Mouse (Mus musculus) cerebellum, postnatal 14 days (tissue): ENCODE data around the gene Spdye4b.
A peak's percentile ranks its signal among the peaks of the same experiment; 100 is the strongest.
"Not testable (repeated sequence)": the region's sequence is repeated elsewhere in the genome, so short reads cannot be mapped to it uniquely, and the experiment has no call there.

Source experiments
- DNase-seq, 2 experiments: peaks; one replicate each; pipeline ENCODE4 v3.0.0; 2021; ENCODE audit warnings: mixed read lengths in 2 of 2

Spdye4b gene

DNA sequence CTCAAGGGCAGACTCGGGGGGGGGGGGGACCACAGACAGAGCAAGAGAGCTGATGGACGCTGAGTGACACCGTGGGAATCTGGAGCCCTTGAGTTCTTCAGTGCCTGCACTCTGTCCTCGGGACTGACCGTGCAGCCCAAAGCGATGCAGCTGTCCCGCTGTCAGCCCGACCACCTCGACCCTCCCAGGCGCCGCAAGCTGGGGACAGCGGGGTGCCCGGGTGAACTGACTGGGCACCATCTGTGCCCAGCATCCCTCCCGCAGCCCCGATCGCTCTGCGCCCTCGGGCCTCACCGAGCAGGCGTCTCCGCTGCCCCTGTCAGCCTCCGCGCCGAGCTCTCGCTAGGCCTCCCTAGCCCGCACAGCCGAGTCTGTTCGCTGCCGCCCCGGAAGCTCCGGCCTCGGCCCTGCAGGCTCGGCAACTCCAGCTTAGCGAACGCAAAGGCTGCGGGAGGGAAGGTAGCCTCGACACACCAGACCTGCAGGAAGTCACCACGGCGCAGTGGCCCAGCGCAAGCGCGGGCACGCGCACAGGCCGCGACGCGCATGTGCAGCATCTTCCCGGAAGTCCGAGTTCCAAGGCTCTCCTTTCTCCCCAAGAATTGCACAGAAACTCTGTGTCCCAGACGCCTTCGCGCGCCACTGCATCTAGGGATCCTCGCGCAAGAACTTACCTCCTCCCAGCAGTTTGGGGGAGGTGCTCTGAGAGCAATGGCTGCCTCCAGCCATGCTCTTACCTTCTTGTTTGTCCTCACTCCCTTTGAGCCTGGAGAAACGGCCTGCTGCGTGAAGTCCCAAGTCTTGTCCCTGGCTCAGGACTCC is at the start of gene Spdye4b, which contains the start of gene Rbak:
Gene Spdye4b (plus strand): TSS at position 763 of the 822 bp plus-strand sequence.
Gene Rbak (minus strand): TSS at position 521 of the 822 bp plus-strand sequence.
- peak; percentile 92 to 94 for DNase-seq

DNA sequence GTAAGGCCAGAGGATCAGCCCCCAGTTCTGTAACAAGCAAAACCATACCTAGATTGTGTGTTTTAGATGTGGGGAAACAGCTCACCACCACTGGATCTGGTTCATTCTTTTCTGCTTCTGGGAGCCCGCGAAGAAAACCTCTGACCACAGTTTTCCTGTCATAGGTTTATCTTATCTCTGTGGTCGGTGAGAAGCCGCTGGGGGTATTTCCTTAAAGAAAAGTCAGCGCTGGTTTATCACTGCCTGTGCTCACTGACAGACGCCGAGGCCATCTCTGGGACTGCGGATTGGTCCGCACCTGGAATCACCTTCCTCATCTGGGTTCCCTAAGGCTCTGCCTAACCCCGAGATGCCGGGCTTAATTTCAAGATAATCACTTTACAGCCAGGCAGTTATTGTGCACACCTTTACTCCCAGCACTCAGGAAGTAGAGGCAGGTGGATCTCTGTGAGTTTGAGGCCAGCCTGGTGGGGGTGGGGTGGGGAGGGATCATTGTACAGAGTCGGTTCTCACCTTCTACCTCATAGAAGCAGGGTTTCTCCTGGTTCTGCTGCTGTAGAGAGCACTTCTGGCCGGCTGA is 47.8 kb upstream of the Spdye4b start:
- DNase-seq = no peak

DNA sequence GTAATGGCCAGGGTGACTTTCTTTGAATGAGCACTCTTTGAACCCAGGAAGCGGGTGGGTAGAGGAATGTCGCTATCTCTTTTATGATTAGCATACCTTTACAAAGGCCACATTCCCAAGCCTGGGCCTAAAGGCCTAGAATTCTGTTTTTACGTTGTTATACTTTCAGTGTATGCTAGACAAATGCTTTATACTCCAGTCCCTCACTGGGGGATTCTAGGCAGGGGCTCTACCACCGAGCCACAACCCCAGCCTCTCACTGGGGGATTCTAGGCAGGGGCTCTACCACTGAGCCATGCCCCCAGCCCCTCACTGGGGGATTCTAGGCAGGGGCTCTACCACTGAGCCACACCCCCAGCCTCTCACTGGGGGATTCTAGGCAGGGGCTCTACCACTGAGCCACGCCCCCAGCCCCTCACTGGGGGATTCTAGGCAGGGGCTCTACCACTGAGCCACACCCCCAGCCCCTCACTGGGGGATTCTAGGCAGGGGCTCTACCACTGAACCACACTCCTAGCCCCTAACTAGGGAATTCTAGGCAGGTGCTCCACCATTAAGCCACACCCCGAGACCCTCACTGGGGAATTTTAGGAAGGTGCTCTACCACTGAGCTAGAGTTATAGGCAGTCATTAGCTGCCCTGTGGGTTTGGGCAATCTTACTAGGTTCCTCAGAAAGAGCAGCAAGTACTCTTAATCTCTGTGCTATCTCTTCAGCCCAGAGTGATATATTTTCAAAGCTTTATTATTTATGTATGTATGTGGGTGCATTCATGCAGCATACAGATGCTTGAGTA is 46.4 kb upstream of the Spdye4b start:
- DNase-seq = not testable (repeated sequence)

- DNase-seq = no peak
These were observed 45.8 kb upstream of the Spdye4b start for GRCm38 (mm10) chr5:143135042-143135441.

GRCm38 (mm10) chr5:143137580-143137979 is 43.2 kb upstream of the Spdye4b start:
- no peak for DNase-seq

- DNase-seq = no peak
These were observed 33.3 kb upstream of the Spdye4b start, which contains the start of gene Olfr718-ps1 for GRCm38 (mm10) chr5:143147481-143147880. Gene Olfr718-ps1, minus strand, starts transcription at chr5:143147581.

- no peak for DNase-seq
These were observed 32.2 kb upstream of the Spdye4b start for GRCm38 (mm10) chr5:143148661-143149060.

DNA sequence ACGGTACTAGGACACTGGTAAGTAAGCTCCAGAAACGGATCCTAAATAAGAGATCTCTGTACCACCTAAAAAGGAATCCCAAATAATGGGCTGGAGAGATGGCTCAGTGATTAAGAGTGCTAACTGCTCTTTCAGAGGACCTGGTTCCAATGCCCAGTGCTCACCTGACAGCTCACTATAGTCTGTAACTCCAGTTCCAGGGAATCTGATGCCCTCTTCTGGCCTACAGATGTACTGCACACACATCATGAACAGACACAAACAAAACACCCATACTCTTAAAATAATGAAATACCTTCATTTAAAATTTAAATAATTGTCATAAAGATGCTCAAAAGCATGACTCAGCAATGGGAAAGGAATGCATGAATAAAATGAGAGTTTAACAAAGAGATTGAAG is 31.3 kb upstream of the Spdye4b start:
- DNase-seq = no peak

DNA sequence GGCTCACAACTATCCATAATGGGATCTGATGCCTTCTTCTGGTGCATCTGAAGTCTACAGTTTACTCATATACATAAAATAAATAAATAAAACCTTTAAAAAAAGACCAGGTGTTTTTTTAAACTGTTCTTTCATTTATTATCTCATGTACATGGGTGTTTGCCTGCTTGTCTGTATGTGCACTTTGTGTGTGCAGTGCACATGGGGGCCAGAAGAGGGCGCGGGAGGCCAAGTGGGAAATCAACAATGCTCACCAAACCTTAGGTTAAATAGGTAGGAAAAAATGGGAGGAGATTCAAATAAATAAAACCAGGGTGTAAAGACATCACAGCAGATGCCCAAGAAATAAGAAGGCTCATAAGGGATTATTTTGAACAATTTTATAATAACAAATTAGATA is 30.8 kb upstream of the Spdye4b start:
- no peak for DNase-seq

- DNase-seq = no peak
These were observed 27.1 kb upstream of the Spdye4b start for GRCm38 (mm10) chr5:143153756-143154155.

GRCm38 (mm10) chr5:143155534-143155933 is 25.3 kb upstream of the Spdye4b start:
- no peak for DNase-seq

DNA sequence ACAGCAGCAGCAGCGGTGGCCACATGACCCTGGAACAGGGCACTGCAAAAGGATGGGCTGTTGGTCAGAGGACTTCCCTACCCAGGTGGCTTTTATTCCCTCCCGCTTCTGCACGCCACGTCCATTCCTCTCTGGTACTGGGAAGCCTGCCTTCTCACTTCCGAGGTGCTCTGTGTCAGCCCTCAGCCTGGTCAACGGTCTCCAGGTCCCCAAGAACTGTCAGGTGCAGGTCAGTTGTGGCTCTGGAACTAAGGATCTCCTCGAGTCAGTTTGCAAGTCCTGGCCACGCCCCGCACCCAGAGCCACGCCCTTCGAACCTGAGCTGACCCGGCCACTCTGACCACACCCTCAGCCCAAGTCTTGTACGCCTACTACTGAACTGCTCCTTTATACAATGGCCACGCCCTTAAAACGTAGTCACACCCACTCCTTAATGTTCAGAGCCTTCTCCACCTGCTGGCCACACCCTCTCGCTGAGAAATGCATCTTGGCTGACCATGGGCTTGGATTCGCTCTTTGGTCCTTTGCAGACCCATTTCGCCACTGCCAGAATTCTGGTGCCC is 15.2 kb upstream of the Spdye4b start:
- no peak for DNase-seq

- DNase-seq = no peak
These were observed 4.8 kb upstream of the Spdye4b start for GRCm38 (mm10) chr5:143175970-143176369.

DNA sequence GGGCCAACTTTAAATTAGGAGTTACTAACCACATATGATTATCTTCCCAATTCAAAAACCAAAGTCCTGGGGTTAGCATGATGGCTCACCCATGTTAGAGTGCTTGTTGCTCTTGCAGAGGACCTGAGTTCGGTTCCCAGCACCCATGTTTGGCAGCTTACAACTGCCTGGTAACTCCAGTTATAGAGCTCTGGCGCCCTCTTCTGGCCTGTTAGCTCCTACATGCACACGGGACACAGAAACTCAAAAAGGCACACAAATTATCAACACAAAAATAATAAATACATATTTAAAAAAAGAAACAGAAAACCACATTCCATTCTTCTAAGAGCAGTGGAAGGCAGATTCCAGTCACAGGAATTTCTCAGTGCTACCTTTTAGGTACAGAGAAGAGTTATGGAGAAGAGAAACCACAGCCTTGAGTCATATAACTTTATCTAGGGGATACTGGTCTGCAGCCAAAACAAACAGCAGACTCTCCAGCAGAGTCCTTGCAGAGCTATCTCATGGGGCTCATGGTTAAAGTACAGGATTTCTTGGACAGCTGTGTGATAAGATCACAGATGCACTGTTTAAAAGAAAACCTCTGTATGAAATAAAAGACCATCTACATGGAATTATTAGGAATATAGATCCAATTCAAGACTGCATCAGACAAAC is 3.1 kb upstream of the Spdye4b start:
- peak in 1 of 2 experiments; percentile 55 for DNase-seq

- peak; percentile 34 to 51 for DNase-seq
These were observed 1.6 kb upstream of the Spdye4b start for GRCm38 (mm10) chr5:143179179-143179578.

DNA sequence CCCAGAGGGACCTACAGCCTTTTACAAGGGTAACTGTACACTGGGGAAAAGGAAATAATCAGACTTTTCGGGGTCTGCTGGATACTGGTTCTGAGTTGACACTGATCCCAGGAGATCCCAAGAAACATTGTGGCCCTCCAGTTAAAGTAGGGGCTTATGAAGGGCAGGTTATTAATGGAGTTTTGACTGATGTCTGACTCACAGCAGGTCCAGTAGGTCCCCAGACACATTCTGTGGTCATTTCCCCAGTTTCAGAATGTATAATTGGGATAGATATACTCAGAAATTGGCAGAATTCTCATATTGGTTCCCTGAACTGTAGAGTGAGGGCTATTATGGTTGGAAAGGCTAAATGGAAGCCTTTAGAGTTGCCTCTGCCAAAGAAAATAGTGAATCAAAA is 7.2 kb downstream of the Spdye4b start:
- DNase-seq = not testable (repeated sequence)

GRCm38 (mm10) chr5:143192806-143193205 is 12.0 kb downstream of the Spdye4b start:
- no peak for DNase-seq

GRCm38 (mm10) chr5:143194747-143195146 is 13.9 kb downstream of the Spdye4b start:
- not testable (repeated sequence) for DNase-seq

- no peak for DNase-seq
These were observed 14.3 kb downstream of the Spdye4b start for GRCm38 (mm10) chr5:143195166-143195565.

DNA sequence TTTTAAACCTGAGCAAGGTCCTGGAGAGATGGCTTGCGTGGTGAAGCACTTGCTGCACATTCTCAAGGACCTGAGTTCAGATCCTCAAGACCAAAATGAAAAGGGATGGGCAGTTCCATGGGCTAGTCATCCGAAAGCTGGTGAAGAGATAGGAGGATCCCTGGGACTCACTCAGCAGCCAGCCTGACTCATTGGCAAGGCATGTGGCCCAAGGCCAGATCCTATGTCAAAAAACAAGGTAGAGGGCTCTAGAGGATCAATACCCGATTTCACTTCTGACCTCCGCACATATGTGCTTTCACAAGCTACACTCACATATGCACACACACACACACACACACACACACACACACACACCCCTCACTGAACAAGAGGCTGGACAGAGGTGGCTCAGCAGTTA is 15.7 kb downstream of the Spdye4b start:
- no peak for DNase-seq

DNA sequence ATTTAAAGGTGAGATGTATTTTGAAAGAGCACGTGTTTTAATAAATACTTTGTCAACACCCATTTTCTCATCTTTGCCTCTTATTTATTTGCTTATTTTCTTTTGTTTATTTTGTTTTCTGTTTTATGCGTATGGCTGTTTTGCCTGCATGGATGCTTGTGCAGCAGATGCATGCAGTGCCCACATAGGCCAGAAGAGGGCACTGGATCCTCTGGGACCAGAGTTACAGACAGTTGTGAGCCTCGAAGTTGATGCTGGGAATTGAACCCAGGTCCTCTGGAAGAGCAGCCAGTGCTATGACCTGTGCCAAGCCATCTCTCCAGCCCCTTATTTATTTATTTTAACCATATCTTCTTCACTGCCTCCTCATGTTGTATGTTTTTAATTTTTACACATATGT is 24.2 kb downstream of the Spdye4b start:
- DNase-seq = peak in 1 of 2 experiments; percentile 18

GRCm38 (mm10) chr5:143213832-143214231 is 33.0 kb downstream of the Spdye4b start:
- no peak for DNase-seq
